Mouse (Mus musculus) heart, postnatal 0 days (tissue): ENCODE measurements around the gene Sh3d21. TPM values are rescaled to one million over a fixed set of nuclear protein-coding genes. Genes with fewer than 3 reads are reported as not detected.

Experiments used
- ATAC-seq: fragments of 200-750 bp; cut with Nextera tagmentation; 2 replicates; pipeline ENCODE4 v1.8.0; 2017; ENCODE audit warnings: low read depth, moderate number of reproducible peaks, moderate library complexity; ENCODE audit not compliant: insufficient read depth
- DNase-seq: peaks from one replicate; pipeline ENCODE4 v3.0.0-alpha.2; 2016; ENCODE audit warnings: low spot score
- H3K27ac ChIP-seq: fragments of 300-500 bp; sonication (generic); 2 replicates; pipeline ENCODE4 v1.5.1; 2014; ENCODE audit warnings: low read depth, mild to moderate bottlenecking
- H3K27me3 ChIP-seq: fragments of 300-500 bp; sonication (generic); 2 replicates; pipeline ENCODE4 v1.6.1; 2014; ENCODE audit warnings: low read length, mixed read lengths; ENCODE audit not compliant: control insufficient read depth, insufficient read depth
- H3K36me3 ChIP-seq: fragments of 300-500 bp; sonication (generic); replicated peaks from 2 replicates; pipeline ENCODE4 v1.6.1; 2014; ENCODE audit warnings: low read length, mixed read lengths; ENCODE audit not compliant: control insufficient read depth, insufficient read depth
- H3K4me1 ChIP-seq: fragments of 300-500 bp; sonication (generic); 2 replicates; pipeline ENCODE4 v1.6.1; 2014; ENCODE audit warnings: antibody characterized with exemption; ENCODE audit not compliant: control insufficient read depth, insufficient read depth
- H3K4me2 ChIP-seq: fragments of 300-500 bp; sonication (generic); 2 replicates; pipeline ENCODE4 v1.6.1; 2014; ENCODE audit warnings: low read depth, mild to moderate bottlenecking, low read length, moderate library complexity
- H3K4me3 ChIP-seq: fragments of 300-500 bp; sonication (generic); 2 replicates; pipeline ENCODE4 v1.5.1; 2014; ENCODE audit warnings: low read depth, low read length
- H3K9ac ChIP-seq: fragments of 300-500 bp; sonication (generic); replicated peaks from 2 replicates; pipeline ENCODE4 v1.6.1; 2014; ENCODE audit warnings: low read depth, low read length, mixed read lengths
- H3K9me3 ChIP-seq: fragments of 300-500 bp; sonication (generic); replicated peaks from 2 replicates; pipeline ENCODE4 v1.6.1; 2016; ENCODE audit warnings: low read length; ENCODE audit not compliant: control insufficient read depth
- CTCF ChIP-seq: IDR thresholded peaks from 2 replicates; pipeline ENCODE4 v1.5.1; 2016; ENCODE audit warnings: antibody characterized with exemption, control low read depth, low read depth
- EP300 ChIP-seq: IDR thresholded peaks from 2 replicates; pipeline ENCODE4 v1.6.1; 2016; ENCODE audit warnings: antibody characterized with exemption, low read depth
- WGBS: fragments of 180-500 bp; shearing (Covaris S2); extraction: QIAGEN DNeasy Blood & Tissue Kit; methylation state at CpG from one replicate; pipeline ENCODE4 v1.1.7; 2014; 5-methylcytosine and 5-hydroxymethylcytosine counted together
- polyA plus RNA-seq: library from polyadenylated mRNA; unstranded; fragments of >200 nt; fragmentation: Nextera tagmentation; extraction: Ambion mirVana; gene quantifications from 2 replicates; pipeline ENCODE4 v1.2.1, GENCODE M21; 2015
- total RNA-seq: library from RNA; depleted of rRNA; stranded (reverse); fragments of >200 nt; gene quantifications from 2 replicates; pipeline ENCODE4 v1.2.3, GENCODE M21; 2014; ENCODE audit warnings: low replicate concordance

Sh3d21 gene
- total and polyA plus RNA-seq, 2 experiments from 2014 or later, result 2.2 to 2.6 TPM

- 24% methylated on average over 42 of the region's 42 CpGs for WGBS
- Histone ChIP-seq H3K9ac (peak overlapping the region; percentile 72), H3K36me3 (peaks cover 7% of the 10 kb centered on the region), H3K4me3 (peak overlapping the region; percentile 59), H3K27ac (peak overlapping the region; percentile 80), H3K4me2 (peak overlapping the region; percentile 73), H3K4me1 (peaks cover 19% of the 10 kb centered on the region), H3K9me3 (no peaks in the 10 kb centered on the region), H3K27me3 (0 out of 2 replicates have a peak, but pooled peaks cover 26% of the 10 kb centered on the region)
- TF ChIP-seq CTCF, result no peak
- no peak for TF ChIP-seq EP300
- ATAC-seq (no peak), DNase-seq (no peak)
Observed at GRCm38 (mm10) chr4:126149041-126149676, 14.1 kb downstream of the Sh3d21 start.

GRCm38 (mm10) chr4:126148161-126148961 lies 14.9 kb downstream of the Sh3d21 start:
- Histone ChIP-seq H3K36me3 (peaks cover 7% of the 10 kb centered on the region), H3K27me3 (0 out of 2 replicates have a peak, but pooled peaks cover 26% of the 10 kb centered on the region), H3K9ac (peak overlapping the region; percentile 72), H3K9me3 (no peaks in the 10 kb centered on the region), H3K27ac (peak overlapping the region; percentile 80), H3K4me2 (peak overlapping the region; percentile 73), H3K4me3 (peak overlapping the region; percentile 59), H3K4me1 (peaks cover 19% of the 10 kb centered on the region)
- ATAC-seq (peak; percentile 68), DNase-seq (peak; percentile 77)
- WGBS, result 2% methylated on average over 60 of the region's 67 CpGs
- TF ChIP-seq CTCF (no peak), EP300 (no peak)

GRCm38 (mm10) chr4:126147533-126148160 lies 15.6 kb downstream of the Sh3d21 start, which contains the start of gene Eva1b:
Gene Eva1b (plus strand): TSS chr4:126147744.
- Histone ChIP-seq H3K9ac (peak within 1 kb of the TSS; percentile 72), H3K4me2 (peak within 1 kb of the TSS; percentile 73), H3K27me3 (0 out of 2 replicates have a peak, but pooled peaks cover 26% of the 10 kb centered on the region), H3K9me3 (no peaks in the 10 kb centered on the region), H3K27ac (peak within 1 kb of the TSS; percentile 80), H3K4me1 (peaks cover 19% of the 10 kb centered on the region), H3K36me3 (peaks cover 7% of the 10 kb centered on the region), H3K4me3 (peak within 1 kb of the TSS; percentile 59)
- WGBS, result 7% methylated on average over 24 of the region's 24 CpGs
- ATAC-seq (peak; percentile 51), DNase-seq (peak; percentile 62)
- TF ChIP-seq CTCF (no peak), EP300 (no peak)

- peak overlapping the region; percentile 80; the same call in 1 of the 2 replicates for H3K27ac ChIP-seq
- H3K36me3 ChIP-seq, result peaks cover 7% of the 10 kb centered on the region
- no peaks in the 10 kb centered on the region for H3K9me3 ChIP-seq
- H3K27me3 ChIP-seq, result 0 out of 2 replicates have a peak, but pooled peaks cover 26% of the 10 kb centered on the region
- DNase-seq, result no peak
- TF ChIP-seq EP300 (no peak), CTCF (no peak)
- H3K4me1 ChIP-seq, result peaks cover 19% of the 10 kb centered on the region
- ATAC-seq, result no peak
- peak overlapping the region; percentile 73; the same call in 1 of the 2 replicates for H3K4me2 ChIP-seq
- no peak overlapping the region for H3K9ac ChIP-seq
- no peak overlapping the region for H3K4me3 ChIP-seq
- 61% methylated on average over 9 of the region's 9 CpGs for WGBS
Observed at GRCm38 (mm10) chr4:126146974-126147532, 16.2 kb downstream of the Sh3d21 start.

GRCm38 (mm10) chr4:126145396-126145795 lies 17.9 kb downstream of the Sh3d21 start:
- TF ChIP-seq CTCF (no peak), EP300 (no peak)
- DNase-seq (no peak), ATAC-seq (no peak)
- no peaks in the 10 kb centered on the region for H3K9me3 ChIP-seq
- no peak overlapping the region for H3K9ac ChIP-seq
- 0 out of 2 replicates have a peak, but pooled peaks cover 26% of the 10 kb centered on the region for H3K27me3 ChIP-seq
- WGBS, result 43% methylated on average over 4 of the region's 4 CpGs
- peaks cover 18% of the 10 kb centered on the region for H3K4me1 ChIP-seq
- H3K27ac ChIP-seq, result no peak overlapping the region
- no peak overlapping the region for H3K4me3 ChIP-seq
- H3K36me3 ChIP-seq, result peaks cover 4% of the 10 kb centered on the region; the same call in 1 of the 2 replicates
- no peak overlapping the region for H3K4me2 ChIP-seq
